Mouse (Mus musculus) CH12.LX (cell line): ENCODE results near the gene Lipc. TPM values are rescaled to one million over a fixed set of nuclear protein-coding genes. Genes with fewer than 3 reads are reported as not detected.

Experiments
- DNase-seq: peaks from one replicate; pipeline ENCODE4 v3.0.0-alpha.2; 2013; ENCODE audit errors: extremely low read depth
- H3K27ac ChIP-seq: 2 replicates; pipeline ENCODE4 v1.5.1; 2012; ENCODE audit warnings: low read depth, mild to moderate bottlenecking, control low read depth, moderate library complexity; ENCODE audit not compliant: insufficient read depth
- H3K27me3 ChIP-seq: replicated peaks from 2 replicates; pipeline ENCODE3; 2012; ENCODE audit warnings: inconsistent platforms
- H3K36me3 ChIP-seq, 2 experiments: replicated peaks in 1 of 2; 2 replicates each; pipeline versions ENCODE3 to v1.6.1; 2012; ENCODE audit warnings: inconsistent platforms in 1 of 2, low read length in 1 of 2, mild to moderate bottlenecking in 1 of 2, mixed read lengths in 1 of 2, moderate library complexity in 1 of 2; ENCODE audit not compliant: control insufficient read depth in 1 of 2, insufficient read depth in 1 of 2
- H3K4me1 ChIP-seq, 2 experiments: 2 replicates each; pipeline ENCODE4 v1.6.1; 2012; ENCODE audit warnings: inconsistent platforms in 1 of 2, moderate library complexity in 1 of 2; ENCODE audit not compliant: insufficient read depth in 2 of 2, control insufficient read depth in 1 of 2
- H3K4me2 ChIP-seq: 2 replicates; pipeline ENCODE4 v1.6.1; 2012; ENCODE audit warnings: low read depth, mild to moderate bottlenecking, control low read depth; ENCODE audit not compliant: poor library complexity, insufficient read depth, severe bottlenecking
- H3K4me3 ChIP-seq, 3 experiments: fragments of 150-350 bp in 1 of 3; sonication (generic) in 1 of 3; replicated peaks in 1 of 3; 2 replicates each; pipeline versions ENCODE3 to v1.5.1; 2011 to 2012; ENCODE audit warnings: low read depth in 2 of 3, low read length in 2 of 3, mild to moderate bottlenecking in 2 of 3, moderate library complexity in 2 of 3, control low read depth in 1 of 3, improper control_type of control experiment in 1 of 3, inconsistent platforms in 1 of 3, mixed read lengths in 1 of 3; ENCODE audit not compliant: poor library complexity in 1 of 3
- H3K79me2 ChIP-seq: replicated peaks from 2 replicates; pipeline ENCODE4 v1.6.1; 2012; ENCODE audit warnings: mild to moderate bottlenecking, moderate library complexity; ENCODE audit not compliant: control insufficient read depth, poor library complexity, insufficient read depth, severe bottlenecking; ENCODE audit errors: extremely low read depth
- H3K9ac ChIP-seq: 2 replicates; pipeline ENCODE4 v1.6.1; 2012; ENCODE audit warnings: low read depth, mild to moderate bottlenecking, control low read depth, moderate library complexity; ENCODE audit not compliant: insufficient read depth
- H3K9me3 ChIP-seq: replicated peaks from 2 replicates; pipeline ENCODE3; 2012; ENCODE audit warnings: low read length, inconsistent platforms, mixed read lengths
- CHD1 ChIP-seq: IDR thresholded peaks from 2 replicates; pipeline ENCODE4 v1.6.1; 2012; ENCODE audit warnings: low read depth, low read length, improper control_type of control experiment, inconsistent platforms
- CHD2 ChIP-seq: IDR thresholded peaks from 2 replicates; pipeline ENCODE4 v1.6.1; 2011; ENCODE audit warnings: low read length, improper control_type of control experiment
- E2F4 ChIP-seq: IDR thresholded peaks from 2 replicates; pipeline ENCODE4 v1.6.1; 2011; ENCODE audit warnings: low read depth, low read length, improper control_type of control experiment; ENCODE audit not compliant: insufficient replicate concordance
- ELF1 ChIP-seq: IDR thresholded peaks from 2 replicates; pipeline ENCODE4 v1.6.1; 2014; ENCODE audit warnings: low read depth, mild to moderate bottlenecking, inconsistent platforms, low read length, improper control_type of control experiment
- EP300 ChIP-seq: IDR thresholded peaks from 2 replicates; pipeline ENCODE4 v1.6.1; 2011; ENCODE audit warnings: low read length, improper control_type of control experiment
- ETS1 ChIP-seq: conservative IDR thresholded peaks from 2 replicates; pipeline ENCODE4 v1.6.1; 2012; ENCODE audit warnings: low read depth, mild to moderate bottlenecking, inconsistent platforms, low read length, improper control_type of control experiment, moderate library complexity
- GABPA ChIP-seq: IDR thresholded peaks from 2 replicates; pipeline ENCODE4 v1.6.1; 2012; ENCODE audit warnings: low read depth, low read length, improper control_type of control experiment, inconsistent platforms; ENCODE audit not compliant: insufficient replicate concordance
- IRF4 ChIP-seq: IDR thresholded peaks from 2 replicates; pipeline ENCODE4 v1.6.1; 2014; ENCODE audit warnings: low read depth, mild to moderate bottlenecking, inconsistent platforms, low read length, improper control_type of control experiment
- JUN ChIP-seq: IDR thresholded peaks from 2 replicates; pipeline ENCODE4 v1.6.1; 2011; ENCODE audit warnings: low read depth, mild to moderate bottlenecking, low read length, improper control_type of control experiment, moderate library complexity; ENCODE audit not compliant: insufficient read depth
- JUND ChIP-seq: conservative IDR thresholded peaks from 2 replicates; pipeline ENCODE4 v1.6.1; 2011; ENCODE audit warnings: low read depth, low read length, improper control_type of control experiment
- MAX ChIP-seq: IDR thresholded peaks from 2 replicates; pipeline ENCODE4 v1.6.1; 2011; ENCODE audit warnings: low read length, improper control_type of control experiment
- MEF2A ChIP-seq: IDR thresholded peaks from 2 replicates; pipeline ENCODE4 v1.6.1; 2014; ENCODE audit warnings: low read depth, mild to moderate bottlenecking, inconsistent platforms, low read length, improper control_type of control experiment, borderline replicate concordance
- MYC ChIP-seq: IDR thresholded peaks from 2 replicates; pipeline ENCODE4 v1.6.1; 2011; ENCODE audit warnings: low read depth, mild to moderate bottlenecking, improper control_type of control experiment, low read length
- NRF1 ChIP-seq: IDR thresholded peaks from 2 replicates; pipeline ENCODE4 v1.6.1; 2014; ENCODE audit warnings: low read depth, mild to moderate bottlenecking, inconsistent platforms, low read length, improper control_type of control experiment, moderate library complexity
- PAX5 ChIP-seq: IDR thresholded peaks from 2 replicates; pipeline ENCODE4 v1.6.1; 2012; ENCODE audit warnings: low read length, inconsistent platforms, mixed read lengths
- POLR2A ChIP-seq: IDR thresholded peaks from 2 replicates; pipeline ENCODE4 v1.6.1; 2011; ENCODE audit warnings: low read depth, mild to moderate bottlenecking, improper control_type of control experiment, low read length
- POLR2AphosphoS2 ChIP-seq: IDR thresholded peaks from 2 replicates; pipeline ENCODE4 v1.6.1; 2011; ENCODE audit warnings: low read depth, low read length, improper control_type of control experiment
- SIN3A ChIP-seq: IDR thresholded peaks from 2 replicates; pipeline ENCODE4 v1.6.1; 2012; ENCODE audit warnings: low read length, improper control_type of control experiment, inconsistent platforms
- TCF12 ChIP-seq: IDR thresholded peaks from 2 replicates; pipeline ENCODE4 v1.6.1; 2014; ENCODE audit warnings: low read depth, mild to moderate bottlenecking, inconsistent platforms, low read length, improper control_type of control experiment
- ZKSCAN1 ChIP-seq: IDR thresholded peaks from 2 replicates; pipeline ENCODE4 v1.6.1; 2012; ENCODE audit warnings: low read depth, inconsistent platforms, low read length, improper control_type of control experiment, borderline replicate concordance
- ZMIZ1 ChIP-seq: IDR thresholded peaks from 2 replicates; pipeline ENCODE4 v1.6.1; 2012; ENCODE audit warnings: low read depth, mild to moderate bottlenecking, inconsistent platforms, low read length, improper control_type of control experiment
- ZNF384 ChIP-seq: IDR thresholded peaks from 2 replicates; pipeline ENCODE4 v1.6.1; 2012; ENCODE audit warnings: low read depth, low read length, improper control_type of control experiment, inconsistent platforms
- dilution Hi-C: fragments of 300-500 bp; cut with MboI; formaldehyde crosslinking; loops from 2 replicates; pipeline ENCODE4 v1.14.3; 2020; ENCODE audit warnings: low sequenced_read_pairs; ENCODE audit not compliant: extremely low pct_unique_long_range_greater_than_20kb, extremely low pct_ligation_motif_present
- in situ Hi-C: fragments of 300-500 bp; cut with MboI; formaldehyde crosslinking; loops from 3 replicates; pipeline ENCODE4 v1.14.3; 2019; ENCODE audit warnings: low sequenced_read_pairs, low pct_ligation_motif_present, low pct_unique_long_range_greater_than_20kb, mixed read lengths
- polyA plus RNA-seq: library from polyadenylated mRNA; unstranded; fragments of >175 nt; gene quantifications from 2 replicates; pipeline ENCODE4 v1.2.1, GENCODE M21; 2012; ENCODE audit warnings: low read depth; ENCODE audit not compliant: insufficient read length
- total RNA-seq, 2 experiments: library from RNA; depleted of rRNA; stranded (reverse); fragments of 300-350 nt in 1 of 2; fragments of >200 nt in 1 of 2; gene quantifications; 2 replicates each; pipeline ENCODE4 v1.2.3; 2012 to 2014

The Lipc gene
- total and polyA plus RNA-seq, 3 experiments: 5.2 to 24.5 (median 8.6) TPM

DNA sequence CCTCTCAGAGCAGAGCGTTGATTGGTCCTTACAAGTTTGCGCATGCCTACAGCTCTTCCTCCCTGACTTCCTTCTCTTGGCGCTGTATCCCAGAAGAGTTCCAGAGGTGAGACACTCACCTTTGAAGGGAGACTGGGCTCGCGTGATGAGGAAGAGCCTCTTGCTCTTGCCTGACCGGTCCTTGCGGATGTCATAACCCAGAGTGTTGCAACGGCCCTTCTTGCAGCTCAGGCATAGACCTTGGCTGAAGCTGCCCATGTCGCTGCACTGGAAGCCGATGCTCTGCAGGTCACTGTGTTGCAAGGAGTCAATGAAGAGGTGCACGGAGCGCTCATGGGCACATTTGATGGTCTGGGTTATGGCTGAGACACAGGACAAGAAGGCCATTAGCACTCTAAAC is 139.5 kb downstream of the Lipc start:
- Histone ChIP-seq H3K9ac (no peak overlapping the region), H3K4me2 (no peak overlapping the region), H3K79me2 (no peaks in the 10 kb centered on the region), H3K9me3 (no peaks in the 10 kb centered on the region), H3K4me3 (no peak overlapping the region), H3K27me3 (no peaks in the 10 kb centered on the region), H3K27ac (no peak overlapping the region), H3K4me1 (peaks cover 8 to 31% of the 10 kb centered on the region in 2 experiments), H3K36me3 (peaks cover 5 to 23% of the 10 kb centered on the region in 2 experiments)
- in situ Hi-C loops: no loop called here
- DNase-seq: no peak
- dilution Hi-C loops: no loop called here
- TF ChIP-seq CHD2 (no peak), NRF1 (no peak), JUN (no peak), POLR2A (no peak), ZMIZ1 (no peak), GABPA (no peak), ZKSCAN1 (no peak), SIN3A (no peak), ETS1 (no peak), TCF12 (no peak), IRF4 (no peak), POLR2AphosphoS2 (no peak), E2F4 (no peak), ELF1 (no peak), MYC (no peak)

DNA sequence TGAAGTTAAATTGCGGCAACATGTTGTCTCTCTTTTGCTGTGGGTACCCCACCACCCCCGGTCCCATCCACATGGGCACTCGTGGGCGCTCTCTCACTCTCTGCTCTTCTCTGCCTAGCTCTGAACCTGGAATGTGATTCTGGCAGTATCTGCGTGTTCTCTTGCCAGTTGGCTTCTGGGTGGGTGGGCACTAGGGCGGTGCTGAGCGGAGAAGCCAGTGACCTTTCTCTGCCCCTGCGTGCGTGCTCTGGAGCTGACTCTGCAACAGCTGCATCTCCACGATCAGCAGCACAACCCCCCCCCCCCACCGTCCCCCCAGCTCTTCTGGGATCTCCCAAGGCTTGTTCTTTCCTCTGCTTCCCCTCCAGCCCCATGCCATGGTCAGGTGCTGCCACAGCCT is 144.3 kb downstream of the Lipc start:
- no peaks in the 10 kb centered on the region for H3K79me2 ChIP-seq
- dilution Hi-C loops: no loop called here
- no peak overlapping the region for H3K4me3 ChIP-seq
- no peak overlapping the region for H3K9ac ChIP-seq
- no peaks in the 10 kb centered on the region for H3K9me3 ChIP-seq
- TF ChIP-seq JUND (no peak), ZNF384 (no peak), JUN (no peak), EP300 (no peak), ZMIZ1 (no peak), CHD1 (no peak), ELF1 (no peak), CHD2 (no peak), MEF2A (no peak), MAX (no peak), GABPA (no peak), PAX5 (no peak)
- TF ChIP-seq, all 38 proteins: peak for 0
- Histone ChIP-seq H3K4me2 (no peak overlapping the region), H3K27ac (no peak overlapping the region), H3K27me3 (no peaks in the 10 kb centered on the region), H3K36me3 (peaks cover 9 to 29% of the 10 kb centered on the region in 2 experiments), H3K4me1 (no peaks in the 10 kb centered on the region)
- in situ Hi-C loops: no loop called here
- no peak for DNase-seq
